Mouse (Mus musculus) heart, embryonic 14.5 days (tissue): ENCODE measurements around the gene Riiad1. TPM values are rescaled to one million over a fixed set of nuclear protein-coding genes. Genes with fewer than 3 reads are reported as not detected.

Experiments used
- ATAC-seq: fragments of 200-750 bp; cut with Nextera tagmentation; 2 replicates; pipeline ENCODE4 v1.8.0; 2017; ENCODE audit warnings: low read depth, moderate TSS enrichment; ENCODE audit not compliant: insufficient number of reproducible peaks, insufficient read depth, low FRiP score
- H3K27ac ChIP-seq, 2 experiments: fragments of 200-500 bp in 1 of 2; fragments of 300-500 bp in 1 of 2; sonication (generic) in 1 of 2; replicated peaks in 1 of 2; 2 replicates each; pipeline ENCODE4 v1.5.1; 2012 to 2014; ENCODE audit warnings: low read depth in 2 of 2, low read length in 2 of 2, control low read depth in 1 of 2, mild to moderate bottlenecking in 1 of 2, mixed read lengths in 1 of 2; ENCODE audit not compliant: control insufficient read depth in 1 of 2, insufficient read depth in 1 of 2
- H3K27me3 ChIP-seq: fragments of 300-500 bp; sonication (generic); 2 replicates; pipeline ENCODE4 v1.6.1; 2014; ENCODE audit warnings: mild to moderate bottlenecking, low read length, control low read depth; ENCODE audit not compliant: control insufficient read depth, insufficient read depth
- H3K36me3 ChIP-seq: fragments of 300-500 bp; sonication (generic); 2 replicates; pipeline ENCODE4 v1.6.1; 2014; ENCODE audit warnings: mild to moderate bottlenecking, control low read depth, low read length, mixed read lengths; ENCODE audit not compliant: control insufficient read depth, insufficient read depth
- H3K4me1 ChIP-seq, 2 experiments: fragments of 200-500 bp in 1 of 2; fragments of 300-500 bp in 1 of 2; sonication (generic) in 1 of 2; 2 replicates each; pipeline ENCODE4 v1.6.1; 2012 to 2014; ENCODE audit warnings: low read length in 2 of 2, control low read depth in 1 of 2, mixed read lengths in 1 of 2; ENCODE audit not compliant: control insufficient read depth in 2 of 2, insufficient read depth in 2 of 2
- H3K4me2 ChIP-seq: fragments of 300-500 bp; sonication (generic); 2 replicates; pipeline ENCODE4 v1.6.1; 2014; ENCODE audit warnings: mild to moderate bottlenecking, low read length
- H3K4me3 ChIP-seq, 2 experiments: fragments of 200-500 bp in 1 of 2; fragments of 300-500 bp in 1 of 2; sonication (generic) in 1 of 2; 2 replicates each; pipeline ENCODE4 v1.5.1; 2012 to 2014; ENCODE audit warnings: low read length in 2 of 2, mild to moderate bottlenecking in 2 of 2, control low read depth in 1 of 2, low read depth in 1 of 2, moderate library complexity in 1 of 2; ENCODE audit not compliant: control insufficient read depth in 1 of 2, insufficient read depth in 1 of 2
- H3K9ac ChIP-seq: fragments of 300-500 bp; sonication (generic); 2 replicates; pipeline ENCODE4 v1.6.1; 2014; ENCODE audit warnings: mild to moderate bottlenecking, low read length
- H3K9me3 ChIP-seq: fragments of 300-500 bp; sonication (generic); 2 replicates; pipeline ENCODE4 v1.6.1; 2016; ENCODE audit warnings: low read length, control low read depth; ENCODE audit not compliant: control insufficient read depth
- WGBS: fragments of 180-500 bp; shearing (Covaris S2); extraction: QIAGEN DNeasy Blood & Tissue Kit; methylation state at CpG from one replicate; pipeline ENCODE4 v1.1.7; 2014; 5-methylcytosine and 5-hydroxymethylcytosine counted together
- polyA plus RNA-seq: library from polyadenylated mRNA; unstranded; fragments of >200 nt; fragmentation: Nextera tagmentation; extraction: Ambion mirVana; gene quantifications from 2 replicates; pipeline ENCODE4 v1.2.1, GENCODE M21; 2014

Gene Riiad1
- 5.5 and 5.8 TPM in 2 replicates for polyA plus RNA-seq

- WGBS: 11% methylated on average over 15 of the region's 16 CpGs
Observed at GRCm38 (mm10) chr3:94480291-94480884, at the start of gene Riiad1. Riiad1 (minus strand) TSS chr3:94480341.

GRCm38 (mm10) chr3:94526731-94527130 is 46.6 kb upstream of the Riiad1 start:
- WGBS: 72% methylated on average over 2 of the region's 2 CpGs
- H3K9ac ChIP-seq: no peak overlapping the region
- H3K9me3 ChIP-seq: no peaks in the 10 kb centered on the region
- H3K27ac ChIP-seq: no peak overlapping the region
- H3K4me1 ChIP-seq: no peaks in the 10 kb centered on the region
- no peak overlapping the region for H3K4me2 ChIP-seq
- ATAC-seq: no peak
- H3K27me3 ChIP-seq: no peaks in the 10 kb centered on the region
- peaks cover 57% of the 10 kb centered on the region for H3K36me3 ChIP-seq
- no peak overlapping the region for H3K4me3 ChIP-seq

More at GRCm38 (mm10) chr3:94480291-94480884, at the start of gene Riiad1:
- peaks cover 6 to 12% of the 10 kb centered on the region in 2 experiments for H3K4me1 ChIP-seq
- no peak within 1 kb of the TSS for H3K9ac ChIP-seq
- H3K4me3 ChIP-seq: peak within 1 kb of the TSS in 1 of 2 experiments; percentile 3; a peak in 1 of 4 replicates
- H3K4me2 ChIP-seq: peak within 1 kb of the TSS; percentile 55
- H3K27ac ChIP-seq: no peak within 1 kb of the TSS
- no peaks in the 10 kb centered on the region for H3K36me3 ChIP-seq
- H3K27me3 ChIP-seq: peaks cover 27% of the 10 kb centered on the region
- no peak for ATAC-seq
- H3K9me3 ChIP-seq: no peaks in the 10 kb centered on the region

- Histone ChIP-seq H3K27ac (no peak overlapping the region), H3K9ac (no peak overlapping the region), H3K9me3 (no peaks in the 10 kb centered on the region), H3K4me2 (no peak overlapping the region), H3K27me3 (no peaks in the 10 kb centered on the region), H3K36me3 (peaks cover 60% of the 10 kb centered on the region), H3K4me3 (no peak overlapping the region), H3K4me1 (no peaks in the 10 kb centered on the region)
- 89% methylated on average over 1 of the region's 1 CpGs for WGBS
- no peak for ATAC-seq
Observed at GRCm38 (mm10) chr3:94506664-94507063, 26.5 kb upstream of the Riiad1 start.

DNA sequence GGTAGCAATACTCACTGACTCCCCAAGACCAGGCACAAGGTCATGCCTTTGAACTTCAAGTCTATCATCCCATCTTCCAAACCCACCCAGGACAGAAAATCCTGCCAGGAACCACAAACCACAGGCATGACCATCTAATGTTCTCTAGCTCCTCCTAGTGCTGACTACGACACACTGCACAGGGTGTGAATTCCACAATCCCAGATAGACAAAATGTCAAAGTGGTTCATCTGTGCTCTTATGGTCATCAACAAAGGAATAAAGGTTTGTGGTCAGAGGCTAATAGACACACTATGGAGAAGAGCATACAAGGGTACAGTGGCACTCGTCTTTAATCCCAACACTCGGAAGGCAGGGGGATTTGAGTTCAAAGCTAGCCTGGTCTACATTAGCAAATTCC is 22.1 kb upstream of the Riiad1 start:
- Histone ChIP-seq H3K4me2 (no peak overlapping the region), H3K9me3 (no peaks in the 10 kb centered on the region), H3K36me3 (peaks cover 63% of the 10 kb centered on the region), H3K27me3 (no peaks in the 10 kb centered on the region), H3K4me3 (no peak overlapping the region), H3K27ac (no peak overlapping the region), H3K4me1 (no peaks in the 10 kb centered on the region), H3K9ac (no peak overlapping the region)
- no peak for ATAC-seq
- 71% methylated on average over 3 of the region's 3 CpGs for WGBS

DNA sequence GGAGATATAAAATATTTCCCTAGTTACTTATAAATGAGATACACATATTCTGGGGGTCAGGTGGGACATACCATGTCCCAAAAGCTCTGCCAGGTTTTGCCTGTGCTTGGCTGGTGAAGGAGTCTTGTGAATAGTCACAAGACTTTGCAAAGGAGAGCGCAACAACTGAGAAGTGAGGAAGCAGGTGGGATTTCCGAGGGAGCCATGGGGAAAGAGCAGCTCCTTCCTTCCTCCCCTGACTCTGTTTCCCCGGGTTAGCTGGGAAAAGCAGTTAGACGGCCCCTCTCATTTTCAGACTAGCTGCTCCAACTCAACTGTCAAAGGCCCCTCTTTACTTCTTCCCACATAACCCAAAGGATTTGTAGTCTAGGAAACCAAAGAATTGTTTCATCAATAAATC is 17.0 kb upstream of the Riiad1 start:
- Histone ChIP-seq H3K4me1 (no peaks in the 10 kb centered on the region), H3K27ac (no peak overlapping the region), H3K9ac (no peak overlapping the region), H3K27me3 (no peaks in the 10 kb centered on the region), H3K9me3 (no peaks in the 10 kb centered on the region), H3K4me2 (no peak overlapping the region), H3K4me3 (no peak overlapping the region), H3K36me3 (peaks cover 82% of the 10 kb centered on the region)
- no peak for ATAC-seq
- 84% methylated on average over 4 of the region's 4 CpGs for WGBS

- Histone ChIP-seq H3K36me3 (0 out of 2 replicates have a peak, but pooled peaks cover 9% of the 10 kb centered on the region), H3K27me3 (no peaks in the 10 kb centered on the region), H3K9me3 (no peaks in the 10 kb centered on the region), H3K4me3 (no peak overlapping the region), H3K4me2 (no peak overlapping the region), H3K4me1 (peaks cover 3 to 8% of the 10 kb centered on the region in 2 experiments), H3K9ac (no peak overlapping the region), H3K27ac (no peak overlapping the region)
- WGBS: 49% methylated on average over 6 of the region's 6 CpGs
- no peak for ATAC-seq
Observed at GRCm38 (mm10) chr3:94487581-94487980, 7.4 kb upstream of the Riiad1 start.

GRCm38 (mm10) chr3:94485922-94486321 is 5.8 kb upstream of the Riiad1 start:
- ATAC-seq: no peak
- peaks cover 9 to 12% of the 10 kb centered on the region in 2 experiments for H3K4me1 ChIP-seq

More at GRCm38 (mm10) chr3:94485922-94486321, 5.8 kb upstream of the Riiad1 start:
- no peak overlapping the region for H3K27ac ChIP-seq
- peaks cover under 1% of the 10 kb centered on the region; the same call in 1 of the 2 replicates for H3K27me3 ChIP-seq
- H3K9me3 ChIP-seq: no peaks in the 10 kb centered on the region
- 0 out of 2 replicates have a peak, but pooled peaks cover 4% of the 10 kb centered on the region for H3K36me3 ChIP-seq
- no peak overlapping the region for H3K4me3 ChIP-seq
- H3K9ac ChIP-seq: no peak overlapping the region
- WGBS: 77% methylated on average over 7 of the region's 7 CpGs
- no peak overlapping the region for H3K4me2 ChIP-seq
